Mouse (Mus musculus) midbrain, embryonic 11.5 days (tissue): ENCODE data around the gene Tmem258. TPM values are rescaled to one million over a fixed set of nuclear protein-coding genes. Genes with fewer than 3 reads are reported as not detected.
"Not testable (repeated sequence)": the region's sequence is repeated elsewhere in the genome, so short reads cannot be mapped to it uniquely, and the experiment has no call there.

ENCODE experiments used
- ATAC-seq: fragments of 200-750 bp; cut with Nextera tagmentation; 2 replicates; pipeline ENCODE4 v1.8.0; 2017; ENCODE audit warnings: moderate TSS enrichment, moderate library complexity; ENCODE audit not compliant: low FRiP score
- DNase-seq: peaks from one replicate; pipeline ENCODE4 v3.0.0; 2015; ENCODE audit warnings: low spot score; ENCODE audit errors: missing footprints
- H3K27ac ChIP-seq: fragments of 300-500 bp; sonication (generic); 2 replicates; pipeline ENCODE4 v1.5.1; 2014; ENCODE audit warnings: low read depth, low read length
- H3K27me3 ChIP-seq: fragments of 300-500 bp; sonication (generic); 2 replicates; pipeline ENCODE4 v1.6.1; 2014; ENCODE audit warnings: mild to moderate bottlenecking, low read length, moderate library complexity, mixed read lengths; ENCODE audit not compliant: control insufficient read depth, insufficient read depth
- H3K36me3 ChIP-seq: fragments of 300-500 bp; sonication (generic); 2 replicates; pipeline ENCODE4 v1.6.1; 2014; ENCODE audit warnings: mild to moderate bottlenecking, low read length, moderate library complexity, mixed read lengths; ENCODE audit not compliant: control insufficient read depth, insufficient read depth
- H3K4me1 ChIP-seq: fragments of 300-500 bp; sonication (generic); 2 replicates; pipeline ENCODE4 v1.6.1; 2014; ENCODE audit warnings: low read length; ENCODE audit not compliant: control insufficient read depth, insufficient read depth
- H3K4me2 ChIP-seq: fragments of 300-500 bp; sonication (generic); 2 replicates; pipeline ENCODE4 v1.6.1; 2014; ENCODE audit warnings: mild to moderate bottlenecking, moderate library complexity
- H3K4me3 ChIP-seq: fragments of 300-500 bp; sonication (generic); 2 replicates; pipeline ENCODE4 v1.5.1; 2014; ENCODE audit warnings: low read depth, low read length
- H3K9ac ChIP-seq: fragments of 300-500 bp; sonication (generic); 2 replicates; pipeline ENCODE4 v1.6.1; 2014; ENCODE audit warnings: low read length
- H3K9me3 ChIP-seq: fragments of 300-500 bp; sonication (generic); 2 replicates; pipeline ENCODE4 v1.6.1; 2016; ENCODE audit warnings: low read length; ENCODE audit not compliant: control insufficient read depth
- WGBS: fragments of 180-500 bp; shearing (Covaris S2); extraction: QIAGEN DNeasy Blood & Tissue Kit; methylation state at CpG from one replicate; pipeline ENCODE4 v1.1.7; 2014; 5-methylcytosine and 5-hydroxymethylcytosine counted together
- polyA plus RNA-seq: library from polyadenylated mRNA; unstranded; fragments of >200 nt; fragmentation: Nextera tagmentation; extraction: Ambion mirVana; gene quantifications from 2 replicates; pipeline ENCODE4 v1.2.1, GENCODE M21; 2014

Tmem258 gene
- 334 and 352 TPM in 2 replicates for polyA plus RNA-seq

GRCm38 (mm10) chr19:10203848-10204615, at the start of gene Tmem258, which contains the start of gene Fen1:
Gene Tmem258 (plus strand): TSS chr19:10204014.
Gene Fen1 (minus strand): TSS chr19:10204169.
- peaks cover 12% of the 10 kb centered on the region for H3K4me1 ChIP-seq
- H3K9me3 ChIP-seq: no peaks in the 10 kb centered on the region
- peak within 1 kb of the TSS; percentile 90 for H3K9ac ChIP-seq
- no peaks in the 10 kb centered on the region for H3K27me3 ChIP-seq
- H3K4me2 ChIP-seq: peak within 1 kb of the TSS; percentile 94
- H3K36me3 ChIP-seq: peaks cover 15% of the 10 kb centered on the region
- ATAC-seq: peak; percentile 93
- DNase-seq: peak; percentile 98
- WGBS: under 1% methylated on average over 40 of the region's 40 CpGs
- peak within 1 kb of the TSS; percentile 31; the same call in 1 of the 2 replicates for H3K27ac ChIP-seq
- H3K4me3 ChIP-seq: peak within 1 kb of the TSS; percentile 92

GRCm38 (mm10) chr19:10157725-10158124, 46.1 kb upstream of the Tmem258 start:
- Histone ChIP-seq H3K4me3 (no peak overlapping the region), H3K36me3 (no peaks in the 10 kb centered on the region)
- 75% methylated on average over 2 of the region's 2 CpGs for WGBS

GRCm38 (mm10) chr19:10163896-10164295, 39.9 kb upstream of the Tmem258 start:
- H3K4me2 ChIP-seq: no peak overlapping the region
- DNase-seq (peak; percentile 19), ATAC-seq (no peak)
- H3K27ac ChIP-seq: no peak overlapping the region
- H3K4me1 ChIP-seq: no peaks in the 10 kb centered on the region
- no peak overlapping the region for H3K9ac ChIP-seq
- no peaks in the 10 kb centered on the region for H3K36me3 ChIP-seq
- H3K9me3 ChIP-seq: peaks cover 2% of the 10 kb centered on the region; the same call in 1 of the 2 replicates
- H3K4me3 ChIP-seq: no peak overlapping the region
- H3K27me3 ChIP-seq: no peaks in the 10 kb centered on the region
- 87% methylated on average over 3 of the region's 3 CpGs for WGBS

More at GRCm38 (mm10) chr19:10157725-10158124, 46.1 kb upstream of the Tmem258 start:
- Histone ChIP-seq H3K9me3 (peaks cover 2% of the 10 kb centered on the region; the same call in 1 of the 2 replicates), H3K27ac (no peak overlapping the region), H3K4me2 (no peak overlapping the region), H3K4me1 (no peaks in the 10 kb centered on the region), H3K27me3 (no peaks in the 10 kb centered on the region), H3K9ac (no peak overlapping the region)
- no peak for ATAC-seq
- DNase-seq: no peak

GRCm38 (mm10) chr19:10165928-10166327, 37.9 kb upstream of the Tmem258 start:
- ATAC-seq, H3K4me3 ChIP-seq, H3K9me3 ChIP-seq, H3K27me3 ChIP-seq, H3K27ac ChIP-seq, H3K4me2 ChIP-seq, H3K4me1 ChIP-seq, H3K9ac ChIP-seq, H3K36me3 ChIP-seq: not testable (repeated sequence)
- peak; percentile 17 for DNase-seq
- 93% methylated on average over 3 of the region's 4 CpGs for WGBS

GRCm38 (mm10) chr19:10167112-10167511, 36.7 kb upstream of the Tmem258 start:
- no peak overlapping the region for H3K4me3 ChIP-seq
- H3K27me3 ChIP-seq: no peaks in the 10 kb centered on the region
- no peaks in the 10 kb centered on the region for H3K4me1 ChIP-seq
- H3K9ac ChIP-seq: no peak overlapping the region
- H3K36me3 ChIP-seq: no peaks in the 10 kb centered on the region
- ATAC-seq (no peak), DNase-seq (no peak)
- H3K9me3 ChIP-seq: peaks cover 2% of the 10 kb centered on the region; the same call in 1 of the 2 replicates
- H3K27ac ChIP-seq: no peak overlapping the region
- H3K4me2 ChIP-seq: no peak overlapping the region
- 83% methylated on average over 4 of the region's 4 CpGs for WGBS

- H3K4me3 ChIP-seq: no peak overlapping the region
- no peaks in the 10 kb centered on the region for H3K27me3 ChIP-seq
- WGBS: 100% methylated on average over 1 of the region's 1 CpGs
- H3K4me1 ChIP-seq: no peaks in the 10 kb centered on the region
- DNase-seq: no peak
- ATAC-seq: no peak
- H3K36me3 ChIP-seq: no peaks in the 10 kb centered on the region
- no peak overlapping the region for H3K4me2 ChIP-seq
- no peaks in the 10 kb centered on the region for H3K9me3 ChIP-seq
- H3K9ac ChIP-seq: no peak overlapping the region
- no peak overlapping the region for H3K27ac ChIP-seq
Measured at GRCm38 (mm10) chr19:10167951-10168350, 35.9 kb upstream of the Tmem258 start.

GRCm38 (mm10) chr19:10168441-10168840, 35.4 kb upstream of the Tmem258 start:
- H3K27me3 ChIP-seq: no peaks in the 10 kb centered on the region
- H3K4me2 ChIP-seq: no peak overlapping the region
- no peak overlapping the region for H3K27ac ChIP-seq
- ATAC-seq (no peak), DNase-seq (peak; percentile 44)
- no peak overlapping the region for H3K9ac ChIP-seq
- no peak overlapping the region for H3K4me3 ChIP-seq
- WGBS: 90% methylated on average over 3 of the region's 3 CpGs
- H3K9me3 ChIP-seq: no peaks in the 10 kb centered on the region
- H3K4me1 ChIP-seq: no peaks in the 10 kb centered on the region
- no peaks in the 10 kb centered on the region for H3K36me3 ChIP-seq

GRCm38 (mm10) chr19:10169179-10169578, 34.6 kb upstream of the Tmem258 start:
- DNase-seq (peak; percentile 45), ATAC-seq (no peak)
- no peaks in the 10 kb centered on the region for H3K4me1 ChIP-seq
- H3K27ac ChIP-seq: no peak overlapping the region
- no peaks in the 10 kb centered on the region for H3K27me3 ChIP-seq
- H3K9ac ChIP-seq: no peak overlapping the region
- H3K4me2 ChIP-seq: no peak overlapping the region
- H3K9me3 ChIP-seq: no peaks in the 10 kb centered on the region
- no peaks in the 10 kb centered on the region for H3K36me3 ChIP-seq
- H3K4me3 ChIP-seq: no peak overlapping the region

GRCm38 (mm10) chr19:10169692-10170330, 34.0 kb upstream of the Tmem258 start:
- H3K4me3 ChIP-seq, H3K9ac ChIP-seq, H3K27ac ChIP-seq, H3K4me2 ChIP-seq, H3K36me3 ChIP-seq, ATAC-seq, H3K27me3 ChIP-seq, H3K4me1 ChIP-seq, H3K9me3 ChIP-seq: not testable (repeated sequence)
- 86% methylated on average over 3 of the region's 3 CpGs for WGBS
- peak; percentile 72 for DNase-seq
